Mouse (Mus musculus) C2C12 (cell line): ENCODE data around the gene Shcbp1l. TPM values are rescaled to one million over a fixed set of nuclear protein-coding genes. Genes with fewer than 3 reads are reported as not detected.
"Not testable (repeated sequence)": the region's sequence is repeated elsewhere in the genome, so short reads cannot be mapped to it uniquely, and the experiment has no call there.

Source experiments
- H3K27me3 ChIP-seq: one replicate; pipeline ENCODE4 v1.6.1; 2011; ENCODE audit not compliant: control insufficient read depth, insufficient read depth, insufficient read length
- H3K36me3 ChIP-seq: one replicate; pipeline ENCODE4 v1.6.1; 2011; ENCODE audit not compliant: control insufficient read depth, insufficient read depth
- H3K4me3 ChIP-seq: one replicate; pipeline ENCODE4 v1.5.1; 2011; ENCODE audit warnings: mild to moderate bottlenecking, control low read depth; ENCODE audit not compliant: poor library complexity, insufficient read depth, severe bottlenecking
- H3K79me2 ChIP-seq: one replicate; pipeline ENCODE4 v1.6.1; 2011; ENCODE audit not compliant: control insufficient read depth, insufficient read depth
- H3K79me3 ChIP-seq: one replicate; pipeline ENCODE4 v1.6.1; 2011; ENCODE audit warnings: low read depth, control low read depth
- H3ac ChIP-seq: one replicate; pipeline ENCODE3; 2011; ENCODE audit warnings: low read depth; ENCODE audit not compliant: control insufficient read depth, insufficient read length
- CEBPB ChIP-seq: IDR thresholded peaks from one replicate; pipeline ENCODE4 v1.6.1; 2011; ENCODE audit warnings: low read depth, mild to moderate bottlenecking, control low read depth, moderate library complexity
- CTCF ChIP-seq: IDR thresholded peaks from one replicate; pipeline ENCODE4 v1.5.1; 2011; ENCODE audit not compliant: control insufficient read depth, insufficient read depth, insufficient read length
- FOSL1 ChIP-seq: IDR thresholded peaks from one replicate; pipeline ENCODE4 v1.8.0; 2011; ENCODE audit warnings: mild to moderate bottlenecking, low read length; ENCODE audit not compliant: poor library complexity, insufficient read depth, severe bottlenecking
- MAX ChIP-seq: IDR thresholded peaks from one replicate; pipeline ENCODE4 v1.6.1; 2011; ENCODE audit warnings: mild to moderate bottlenecking, control low read depth
- MYOD1 ChIP-seq: IDR thresholded peaks from one replicate; pipeline ENCODE4 v1.6.1; 2011; ENCODE audit warnings: low read depth; ENCODE audit not compliant: control insufficient read depth, insufficient read length
- MYOG ChIP-seq: IDR thresholded peaks from one replicate; pipeline ENCODE4 v1.6.1; 2011; ENCODE audit not compliant: control insufficient read depth, insufficient read length; ENCODE audit errors: extremely low read depth
- USF1 ChIP-seq: IDR thresholded peaks from one replicate; pipeline ENCODE4 v1.6.1; 2011; ENCODE audit warnings: low read depth, mild to moderate bottlenecking, control low read depth, moderate library complexity
- polyA plus RNA-seq: library from polyadenylated mRNA; unstranded; fragments of >200 nt; fragmentation: generic; extraction: Trizol; gene quantifications from one replicate; pipeline ENCODE4 v1.2.1, GENCODE M21; 2012; ENCODE audit warnings: missing spikeins

The Shcbp1l gene
- polyA plus RNA-seq, 1 experiment = 0.08 TPM

DNA sequence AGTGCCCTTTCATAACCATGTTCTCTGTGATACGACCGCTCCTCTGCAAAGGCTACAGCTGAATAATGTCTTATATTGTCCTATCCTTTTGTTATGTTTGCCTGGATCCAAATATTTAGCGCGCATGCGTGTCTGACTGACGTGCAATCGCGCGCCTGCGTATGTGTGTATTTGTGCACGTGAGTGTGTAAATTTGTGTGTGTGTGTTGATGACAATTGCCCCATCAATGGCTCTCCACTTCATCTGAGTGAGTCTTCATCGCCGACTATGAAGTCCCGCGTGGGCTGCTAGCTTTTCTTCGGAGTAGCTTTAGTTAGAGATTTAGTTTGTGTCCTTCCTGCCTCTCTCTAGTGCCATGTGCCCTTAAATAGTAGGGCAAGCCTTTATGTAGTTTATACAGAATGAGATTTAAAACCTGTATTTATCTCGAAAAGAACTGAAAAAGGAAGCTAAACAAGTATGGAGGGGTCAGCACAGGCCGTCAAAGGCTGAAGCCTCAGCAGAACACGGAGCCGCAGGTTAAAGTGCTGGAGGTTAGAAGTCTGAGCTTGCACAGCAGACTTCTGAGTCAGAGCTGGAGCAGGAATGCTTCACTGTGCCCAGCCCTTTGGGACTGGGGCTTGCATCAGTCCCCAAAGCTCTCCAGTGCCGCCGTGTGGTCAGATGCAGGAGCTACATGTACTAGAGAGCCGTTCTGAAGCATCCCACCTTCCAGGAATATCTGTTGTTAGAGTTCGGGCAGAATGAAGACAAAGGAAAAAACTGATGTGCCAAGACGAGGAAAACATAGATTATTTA, 38.5 kb upstream of the Shcbp1l start:
- H3K79me2 ChIP-seq = no peaks in the 10 kb centered on the region
- no peaks in the 10 kb centered on the region for H3K79me3 ChIP-seq
- H3ac ChIP-seq = no peak overlapping the region
- no peak overlapping the region for H3K4me3 ChIP-seq
- no peaks in the 10 kb centered on the region for H3K27me3 ChIP-seq
- TF ChIP-seq CTCF (peak; percentile 73), FOSL1 (no peak)
- no peaks in the 10 kb centered on the region for H3K36me3 ChIP-seq

DNA sequence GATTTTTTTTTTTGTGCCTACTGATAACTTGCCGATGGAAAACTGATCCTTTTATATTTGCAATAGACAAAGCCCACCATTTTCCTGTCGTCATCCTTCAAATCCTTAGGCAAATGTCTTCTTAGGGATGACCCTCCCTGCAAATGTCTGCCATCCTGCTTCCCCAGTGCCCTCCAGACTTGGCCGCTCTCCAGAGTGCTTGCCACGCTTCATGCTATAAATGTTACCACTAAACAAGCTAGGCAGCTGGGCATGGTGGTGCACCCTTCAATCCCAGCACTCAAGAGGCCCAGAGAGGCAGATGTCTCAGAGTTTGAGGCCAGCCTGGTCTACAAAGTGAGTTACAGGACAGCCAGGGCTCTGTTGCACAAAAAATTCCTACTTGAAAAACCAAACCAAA, 29.3 kb upstream of the Shcbp1l start:
- H3K79me3 ChIP-seq, H3K4me3 ChIP-seq: not testable (repeated sequence)

DNA sequence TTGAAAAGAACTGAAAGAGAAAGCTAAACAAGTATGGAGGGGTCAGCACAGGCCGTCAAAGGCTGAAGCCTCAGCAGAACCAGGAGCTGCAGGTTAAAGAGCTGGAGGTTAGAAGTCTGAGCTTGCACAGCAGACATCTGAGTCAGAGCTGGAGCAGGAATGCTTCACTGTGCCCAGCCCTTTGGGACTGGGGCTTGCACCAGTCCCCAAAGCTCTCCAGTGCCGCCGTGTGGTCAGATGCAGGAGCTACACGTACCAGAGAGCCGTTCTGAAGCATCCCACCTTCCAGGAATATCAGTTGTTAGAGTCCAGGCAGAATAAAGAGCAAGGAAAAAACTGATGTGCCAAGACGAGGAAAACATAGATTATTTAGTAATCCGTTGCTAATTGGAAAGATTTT, 23.2 kb upstream of the Shcbp1l start:
- no peaks in the 10 kb centered on the region for H3K27me3 ChIP-seq

More for the DNA sequence above, 29.3 kb upstream of the Shcbp1l start:
- not testable (repeated sequence) for H3K79me2 ChIP-seq, H3K27me3 ChIP-seq, H3ac ChIP-seq, H3K36me3 ChIP-seq

DNA sequence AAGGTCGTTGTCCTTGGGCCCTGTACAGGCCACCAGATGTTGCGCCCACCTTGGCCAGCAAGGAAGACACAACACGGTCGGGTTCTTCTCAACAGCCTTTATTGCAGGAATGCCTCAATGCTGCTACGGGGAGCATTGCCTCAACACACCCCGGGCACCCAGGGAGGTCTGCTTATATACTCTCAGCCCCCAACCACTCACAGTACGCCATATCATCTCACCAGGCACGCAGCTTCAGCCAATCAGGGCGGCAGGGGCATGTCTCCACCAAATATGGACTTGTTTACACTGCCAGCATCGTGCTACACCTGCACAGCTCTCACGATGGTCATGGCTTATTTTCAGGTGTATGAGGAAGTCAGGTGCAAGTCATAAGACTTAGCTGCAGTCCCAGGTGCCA, 17.3 kb upstream of the Shcbp1l start:
- not testable (repeated sequence) for H3K27me3 ChIP-seq, H3K79me3 ChIP-seq, H3K79me2 ChIP-seq, H3K4me3 ChIP-seq, H3ac ChIP-seq, H3K36me3 ChIP-seq

More for the DNA sequence above, 23.2 kb upstream of the Shcbp1l start:
- H3ac ChIP-seq = no peak overlapping the region
- no peaks in the 10 kb centered on the region for H3K79me2 ChIP-seq
- no peaks in the 10 kb centered on the region for H3K36me3 ChIP-seq
- no peak overlapping the region for H3K4me3 ChIP-seq
- H3K79me3 ChIP-seq = no peaks in the 10 kb centered on the region
- TF ChIP-seq CEBPB (no peak), MYOG (no peak), CTCF (peak; percentile 27), MAX (no peak)

DNA sequence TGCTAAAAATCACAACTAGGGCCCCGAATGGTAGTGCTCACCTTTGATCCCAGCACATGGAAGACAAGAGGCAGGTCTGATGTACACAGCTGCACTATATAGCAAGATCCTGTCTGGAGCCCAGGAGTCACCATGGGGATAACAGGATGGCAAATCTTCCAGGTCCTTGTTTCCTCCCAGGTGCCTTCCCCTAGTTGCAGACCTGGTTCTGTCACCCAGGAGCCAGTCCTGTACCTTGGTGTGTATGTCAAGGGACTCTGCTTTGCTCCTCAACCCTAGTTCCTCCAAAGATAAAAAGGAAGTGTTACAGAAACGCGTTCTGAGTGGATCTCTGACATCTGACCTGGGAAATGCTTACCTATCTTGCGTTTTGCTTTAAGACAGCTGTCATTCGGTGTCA, 16.7 kb upstream of the Shcbp1l start:
- not testable (repeated sequence) for H3K27me3 ChIP-seq, H3K4me3 ChIP-seq, H3K79me2 ChIP-seq, H3K36me3 ChIP-seq, H3K79me3 ChIP-seq, H3ac ChIP-seq

DNA sequence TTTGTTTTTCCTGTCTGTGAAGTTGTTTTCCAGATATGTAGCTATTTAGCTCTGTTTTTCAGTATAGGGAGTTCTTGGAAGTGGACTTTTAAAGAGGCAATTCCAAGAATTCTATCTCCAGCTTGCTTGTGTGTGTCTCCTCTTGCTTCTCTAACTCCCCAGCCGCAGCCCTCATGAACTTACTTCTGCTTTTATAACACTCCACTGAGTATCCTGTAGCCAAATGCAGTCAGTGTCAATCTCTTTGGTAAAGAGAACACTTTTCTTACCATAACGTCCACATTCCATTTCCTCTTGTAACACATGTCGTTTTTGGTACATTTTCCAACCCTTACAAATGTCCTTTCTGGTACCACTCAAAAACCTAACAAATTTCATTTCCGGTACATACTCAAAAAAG, 14.0 kb upstream of the Shcbp1l start:
- not testable (repeated sequence) for H3K79me2 ChIP-seq, H3ac ChIP-seq, H3K27me3 ChIP-seq, H3K79me3 ChIP-seq, H3K4me3 ChIP-seq, H3K36me3 ChIP-seq

DNA sequence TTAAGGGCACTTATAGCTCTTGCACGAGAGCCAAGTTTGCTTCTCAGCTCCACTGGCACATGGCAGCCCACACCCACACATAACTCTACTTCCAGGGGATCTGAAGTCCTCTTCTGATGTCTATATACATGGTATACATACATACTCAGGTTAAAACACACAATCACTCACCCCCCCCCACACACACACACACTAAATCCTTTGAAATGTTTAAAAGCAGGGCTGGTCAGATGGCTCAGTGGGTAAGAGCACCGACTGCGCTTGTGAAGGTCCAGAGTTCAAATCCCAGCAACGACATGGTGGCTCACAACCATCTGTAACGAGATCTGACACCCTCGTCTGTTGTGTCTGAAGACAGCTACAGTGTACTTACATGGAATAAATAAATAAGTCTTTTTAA, 13.2 kb upstream of the Shcbp1l start:
- no peaks in the 10 kb centered on the region for H3K79me3 ChIP-seq
- no peak for TF ChIP-seq MYOD1
- TF ChIP-seq FOSL1 = no peak
- no peak for TF ChIP-seq CEBPB
- no peak for TF ChIP-seq USF1
- no peak for TF ChIP-seq MAX
- TF ChIP-seq CTCF = no peak
- TF ChIP-seq MYOG = no peak
- H3ac ChIP-seq = no peak overlapping the region
- H3K27me3 ChIP-seq = no peaks in the 10 kb centered on the region
- no peak overlapping the region for H3K4me3 ChIP-seq
- no peaks in the 10 kb centered on the region for H3K79me2 ChIP-seq
- H3K36me3 ChIP-seq = no peaks in the 10 kb centered on the region

DNA sequence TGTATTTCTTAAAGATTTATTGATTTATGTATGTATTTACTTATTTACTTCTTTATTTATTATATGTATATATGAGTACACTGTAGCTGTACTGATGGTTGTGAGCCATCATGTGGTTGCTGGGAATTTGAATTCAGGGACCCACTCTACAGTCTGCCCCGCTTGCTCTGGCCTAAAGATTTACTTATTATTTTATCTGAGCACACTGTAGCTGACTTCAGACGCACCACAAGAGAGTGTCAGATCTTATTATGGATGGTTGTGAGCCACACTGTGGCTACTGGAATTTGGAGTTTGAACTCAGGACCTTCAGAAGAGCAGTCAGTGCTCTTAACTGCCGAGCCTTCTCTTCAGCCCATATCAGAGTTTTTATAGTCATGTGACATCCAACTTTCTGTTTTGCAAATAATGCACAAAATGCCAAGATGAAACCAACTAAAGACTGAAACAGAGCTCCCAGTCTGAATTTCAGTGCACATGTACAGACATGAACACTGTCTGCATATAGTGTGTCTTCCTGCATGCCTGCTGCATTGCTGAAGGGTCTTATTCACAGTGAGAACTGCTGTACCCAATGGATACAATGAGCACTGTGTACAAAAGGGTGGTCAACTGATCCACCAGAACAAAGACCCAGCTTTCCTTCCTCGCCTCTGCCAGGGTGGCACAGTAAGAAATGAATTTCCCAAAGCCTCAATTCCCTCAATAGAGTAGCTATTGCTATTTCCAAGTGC, 12.1 kb upstream of the Shcbp1l start:
- H3K36me3 ChIP-seq, H3K79me3 ChIP-seq, H3K79me2 ChIP-seq: not testable (repeated sequence)

DNA sequence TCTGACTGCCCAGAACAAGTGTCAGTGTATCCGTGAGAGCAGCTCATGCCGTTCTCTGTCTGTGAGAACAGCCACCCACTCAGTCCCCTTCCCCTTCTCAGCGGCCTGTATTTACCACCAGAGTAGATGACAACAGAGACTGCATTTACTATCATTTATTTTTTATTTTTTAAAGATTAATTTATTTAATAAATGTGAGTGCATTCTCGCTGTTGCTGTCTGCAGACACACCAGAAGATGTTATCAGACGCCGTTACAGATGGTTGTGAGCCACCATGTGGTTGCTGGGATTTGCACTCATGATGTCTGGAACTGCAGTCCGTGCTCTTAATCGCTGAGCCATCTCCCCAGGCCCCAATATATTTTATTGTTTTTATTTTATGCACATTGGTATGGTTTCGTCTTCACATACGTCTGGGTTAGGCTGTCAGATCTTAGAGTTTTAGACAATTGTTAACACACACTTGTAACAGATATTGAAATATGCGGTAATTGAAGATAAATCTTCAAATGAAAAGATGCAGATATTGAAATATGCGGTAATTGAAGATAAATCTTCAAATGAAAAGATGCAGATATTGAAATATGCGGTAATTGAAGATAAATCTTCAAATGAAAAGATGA, 11.5 kb upstream of the Shcbp1l start:
- H3K79me3 ChIP-seq, H3K27me3 ChIP-seq, H3K36me3 ChIP-seq, H3K79me2 ChIP-seq, H3ac ChIP-seq, H3K4me3 ChIP-seq: not testable (repeated sequence)

More for the DNA sequence above, 12.1 kb upstream of the Shcbp1l start:
- not testable (repeated sequence) for H3ac ChIP-seq, H3K4me3 ChIP-seq, H3K27me3 ChIP-seq
